Comparison of ENCODE assay signal across 8 mouse cellular contexts in genomic region chr10:79683726-79684640, GRCm38 (mm10). TPM values are rescaled to one million over a fixed set of nuclear protein-coding genes. Genes with fewer than 3 reads are reported as not detected.
DNase-seq lines count a peak whose midpoint lies in the region; ATAC-seq and TF ChIP-seq lines count a peak whose summit lies in the region.

No protein-coding gene starts in this region.

- TF ChIP-seq CTCF in heart, adult 2 months (IDR thresholded peaks at IDR 0.05): no peak

- H3K36me3 ChIP-seq in heart, adult 2 months (ENCODE audit: control insufficient read depth, insufficient read depth, low read length): peaks cover 16% of the 10 kb centered on the region
- H3K36me3 ChIP-seq in limb, embryonic 10.5 days: peaks cover 53% of the 10 kb centered on the region
- peaks cover 48% of the 10 kb centered on the region for H3K36me3 ChIP-seq in stomach, embryonic 14.5 days (ENCODE audit: control insufficient read depth, insufficient read depth, low read length)

- 17% methylated on average over 6 of the region's 6 CpGs for WGBS in heart, adult 2 months
- WGBS in limb, embryonic 10.5 days: 90% methylated on average over 6 of the region's 6 CpGs
- WGBS in stomach, embryonic 14.5 days: 84% methylated on average over 6 of the region's 6 CpGs

- TF ChIP-seq EP300 in heart, adult 2 months (IDR thresholded peaks at IDR 0.05; ENCODE audit: insufficient read depth, low read depth, low read length): peak; percentile 87

- H3K27me3 ChIP-seq in heart, adult 2 months (ENCODE audit: control insufficient read depth, insufficient read depth, low read length): no peaks in the 10 kb centered on the region
- H3K27me3 ChIP-seq in limb, embryonic 10.5 days (ENCODE audit: low read depth, poor library complexity, severe bottlenecking): no peaks in the 10 kb centered on the region
- no peaks in the 10 kb centered on the region for H3K27me3 ChIP-seq in stomach, embryonic 14.5 days (ENCODE audit: control insufficient read depth, insufficient read depth, low read length)

- peaks cover 25% of the 10 kb centered on the region for H3K4me1 ChIP-seq in heart, adult 2 months (ENCODE audit: control insufficient read depth, insufficient read depth, low read length)
- peaks cover 25% of the 10 kb centered on the region for H3K4me1 ChIP-seq in limb, embryonic 10.5 days
- peaks cover 18% of the 10 kb centered on the region; the same call in 1 of the 2 replicates for H3K4me1 ChIP-seq in stomach, embryonic 14.5 days (ENCODE audit: control insufficient read depth, insufficient read depth, low read length)

- H3K9me3 ChIP-seq in limb, embryonic 10.5 days (replicated peaks): no peaks in the 10 kb centered on the region
- no peaks in the 10 kb centered on the region for H3K9me3 ChIP-seq in stomach, embryonic 14.5 days (ENCODE audit: control insufficient read depth, low read depth, low read length)

- peaks cover 4% of the 10 kb centered on the region; the same call in 1 of the 2 replicates for H3K79me2 ChIP-seq in heart, adult 2 months (replicated peaks; ENCODE audit: control insufficient read depth, insufficient read depth, low read length)

- TF ChIP-seq POLR2A in heart, adult 2 months (IDR thresholded peaks at IDR 0.05; ENCODE audit: insufficient read depth, low read depth, low read length): peak; percentile 30; the same call in 1 of the 2 replicates

- DNase-seq in adrenal gland, postnatal 14 days: peak; percentile 43
- DNase-seq in adrenal gland, adult 18-20 months (ENCODE audit: low spot score in 2 of 2): no peak
- DNase-seq in NIH3T3 (ENCODE audit: low read depth): peak; percentile 76
- DNase-seq in heart, adult 2 months: peak; percentile 68 to 81
- DNase-seq in limb, embryonic 10.5 days (ENCODE audit: low spot score): no peak
- DNase-seq in spleen, postnatal 10 days (ENCODE audit: low spot score in 2 of 2): no peak
- DNase-seq in layer of hippocampus, postnatal 25 days (ENCODE audit: extremely low spot score in 1 of 2, low spot score in 1 of 2): no peak

- no peak for ATAC-seq in stomach, embryonic 14.5 days (ENCODE audit: insufficient number of reproducible peaks, insufficient read depth, low FRiP score, low read depth)

- H3K9ac ChIP-seq in heart, adult 2 months (ENCODE audit: low read depth, low read length): peak overlapping the region; percentile 82
- H3K9ac ChIP-seq in stomach, embryonic 14.5 days (replicated peaks; ENCODE audit: low read depth, low read length): no peak overlapping the region; the same call in 1 of the 2 replicates

- intact Hi-C loops in heart, adult 2 months (cut with DNase I): no loop called here

- peak overlapping the region; percentile 87 for H3K4me3 ChIP-seq in heart, adult 2 months
- peak overlapping the region; percentile 89 for H3K4me3 ChIP-seq in limb, embryonic 10.5 days
- H3K4me3 ChIP-seq in stomach, embryonic 14.5 days (ENCODE audit: low read depth, low read length): peak overlapping the region; percentile 68; the same call in 1 of the 2 replicates

- H3K4me2 ChIP-seq in stomach, embryonic 14.5 days (replicated peaks; ENCODE audit: low read depth, low read length): peak overlapping the region; percentile 90; the same call in 1 of the 2 replicates

- peak overlapping the region; percentile 87 for H3K27ac ChIP-seq in heart, adult 2 months
- peak overlapping the region; percentile 89; the same call in 1 of the 2 replicates for H3K27ac ChIP-seq in limb, embryonic 10.5 days
- H3K27ac ChIP-seq in stomach, embryonic 14.5 days (ENCODE audit: low read length): no peak overlapping the region

RNA-seq across cellular contexts. Expression of gene Cdc34, which starts 2.0 kb away (rescaled TPM):
- 79.1 and 82.4 TPM in 2 replicates for total RNA-seq in adrenal gland, postnatal 14 days (2021)
- 100 to 1,000 TPM in 1 of 2 experiments, 10 to 100 TPM in 1; 87.6 to 120 TPM for total RNA-seq in adrenal gland, adult 18-20 months (2021)
- total RNA-seq in heart, adult 2 months (2021): 100 to 1,000 TPM; 196 to 216 TPM
- 352 and 397 TPM in 2 replicates for polyA plus RNA-seq in heart, adult 2 months (2012; rRNA removed)
- 209 and 259 TPM in 2 replicates for polyA plus RNA-seq in limb, embryonic 10.5 days (2016; fragmentation: Nextera tagmentation; extraction: Ambion mirVana)
- polyA plus RNA-seq in stomach, embryonic 14.5 days (2014; fragmentation: Nextera tagmentation; extraction: Ambion mirVana): 88.7 and 93.6 TPM in 2 replicates
- 10 to 100 TPM; 67.1 to 77.7 TPM for total RNA-seq in layer of hippocampus, postnatal 25 days (2021)

RNA-seq across cellular contexts. Expression of gene Gzmm, which starts 4.8 kb away (rescaled TPM):
- total RNA-seq in adrenal gland, postnatal 14 days (2021): 0.89 and 1.1 TPM in 2 replicates
- 1 to 10 TPM; 1.2 to 1.3 TPM for total RNA-seq in adrenal gland, adult 18-20 months (2021)
- total RNA-seq in heart, adult 2 months (2021): 1 to 10 TPM; 6.4 to 6.5 TPM
- polyA plus RNA-seq in heart, adult 2 months (2012; rRNA removed): 7.4 and 9.2 TPM in 2 replicates
- polyA plus RNA-seq in limb, embryonic 10.5 days (2016; fragmentation: Nextera tagmentation; extraction: Ambion mirVana): 0.76 and 0.94 TPM in 2 replicates
- polyA plus RNA-seq in stomach, embryonic 14.5 days (2014; fragmentation: Nextera tagmentation; extraction: Ambion mirVana): 1.0 and 1.6 TPM in 2 replicates
- total RNA-seq in layer of hippocampus, postnatal 25 days (2021): 1 to 10 TPM; 2.4 to 3.1 TPM

RNA-seq across cellular contexts. Expression of gene Tpgs1, which starts 14.8 kb away (rescaled TPM):
- total RNA-seq in adrenal gland, postnatal 14 days (2021): 27.8 and 34.1 TPM in 2 replicates
- 10 to 100 TPM; 29.6 to 34.4 TPM for total RNA-seq in adrenal gland, adult 18-20 months (2021)
- total RNA-seq in heart, adult 2 months (2021): 10 to 100 TPM; 16.5 to 18.8 TPM
- polyA plus RNA-seq in heart, adult 2 months (2012; rRNA removed): 18.0 and 28.1 TPM in 2 replicates
- 68.0 and 73.0 TPM in 2 replicates for polyA plus RNA-seq in limb, embryonic 10.5 days (2016; fragmentation: Nextera tagmentation; extraction: Ambion mirVana)
- polyA plus RNA-seq in stomach, embryonic 14.5 days (2014; fragmentation: Nextera tagmentation; extraction: Ambion mirVana): 64.5 and 64.8 TPM in 2 replicates
- 10 to 100 TPM; 74.9 to 79.7 TPM for total RNA-seq in layer of hippocampus, postnatal 25 days (2021)

RNA-seq across cellular contexts. Expression of gene Madcam1, which starts 19.6 kb away (rescaled TPM):
- total RNA-seq in adrenal gland, postnatal 14 days (2021): 6.8 TPM in 1 of 2 replicates, not detected in the other
- total RNA-seq in adrenal gland, adult 18-20 months (2021): not detected
- not detected for total RNA-seq in heart, adult 2 months (2021)
- not detected in 2 replicates for polyA plus RNA-seq in heart, adult 2 months (2012; rRNA removed)
- 3.7 and 6.4 TPM in 2 replicates for polyA plus RNA-seq in limb, embryonic 10.5 days (2016; fragmentation: Nextera tagmentation; extraction: Ambion mirVana)
- 29.7 and 30.0 TPM in 2 replicates for polyA plus RNA-seq in stomach, embryonic 14.5 days (2014; fragmentation: Nextera tagmentation; extraction: Ambion mirVana)
- not detected for total RNA-seq in layer of hippocampus, postnatal 25 days (2021)

RNA-seq across cellular contexts. Expression of gene Bsg, which starts 20.3 kb away (rescaled TPM):
- total RNA-seq in adrenal gland, postnatal 14 days (2021): 598 and 707 TPM in 2 replicates
- 100 to 1,000 TPM; 618 to 637 TPM for total RNA-seq in adrenal gland, adult 18-20 months (2021)
- total RNA-seq in heart, adult 2 months (2021): 1,000 to 10,000 TPM; 1,364 to 1,491 TPM
- 1,570 and 1,684 TPM in 2 replicates for polyA plus RNA-seq in heart, adult 2 months (2012; rRNA removed)
- 642 and 664 TPM in 2 replicates for polyA plus RNA-seq in limb, embryonic 10.5 days (2016; fragmentation: Nextera tagmentation; extraction: Ambion mirVana)
- polyA plus RNA-seq in stomach, embryonic 14.5 days (2014; fragmentation: Nextera tagmentation; extraction: Ambion mirVana): 871 and 937 TPM in 2 replicates
- total RNA-seq in layer of hippocampus, postnatal 25 days (2021): 100 to 1,000 TPM; 610 to 665 TPM

Comparison
In these comparisons a context has a peak if more than half of its experiments do, and no peak if none do; other contexts are left out.
1. DNase-seq: peak in adrenal gland, postnatal 14 days (single experiment), NIH3T3 (single experiment) and heart, adult 2 months (2 of 2); none in adrenal gland, adult 18-20 months (0 of 2), limb, embryonic 10.5 days (single experiment), spleen, postnatal 10 days (0 of 2) and layer of hippocampus, postnatal 25 days (0 of 2).
2. Peak in every context shown above with its lines, with median percentiles within 50 percentile points of each other: H3K4me3 ChIP-seq.